Mouse (Mus musculus) liver, embryonic 16.5 days (tissue): ENCODE measurements around the gene Myh10. TPM values are rescaled to one million over a fixed set of nuclear protein-coding genes. Genes with fewer than 3 reads are reported as not detected.

ENCODE experiments used
- ATAC-seq: fragments of 200-750 bp; cut with Nextera tagmentation; 2 replicates; pipeline ENCODE4 v1.8.0; 2017; ENCODE audit warnings: low read depth, mild to moderate bottlenecking, moderate number of reproducible peaks, moderate library complexity
- H3K27ac ChIP-seq: fragments of 300-500 bp; sonication (generic); 2 replicates; pipeline ENCODE4 v1.5.1; 2014; ENCODE audit warnings: mild to moderate bottlenecking, low read length
- H3K27me3 ChIP-seq: fragments of 300-500 bp; sonication (generic); 2 replicates; pipeline ENCODE4 v1.6.1; 2014; ENCODE audit warnings: low read depth, low read length, mixed read lengths; ENCODE audit not compliant: control insufficient read depth, insufficient read depth
- H3K36me3 ChIP-seq: fragments of 300-500 bp; sonication (generic); 2 replicates; pipeline ENCODE4 v1.6.1; 2014; ENCODE audit warnings: mild to moderate bottlenecking; ENCODE audit not compliant: control insufficient read depth, insufficient read depth
- H3K4me1 ChIP-seq: fragments of 300-500 bp; sonication (generic); 2 replicates; pipeline ENCODE4 v1.6.1; 2014; ENCODE audit warnings: low read depth, low read length, mixed read lengths; ENCODE audit not compliant: control insufficient read depth
- H3K4me2 ChIP-seq: fragments of 300-500 bp; sonication (generic); 2 replicates; pipeline ENCODE4 v1.6.1; 2014; ENCODE audit warnings: low read depth, low read length, mixed read lengths
- H3K4me3 ChIP-seq: fragments of 300-500 bp; sonication (generic); 2 replicates; pipeline ENCODE4 v1.5.1; 2014; ENCODE audit warnings: low read depth, mild to moderate bottlenecking, low read length
- H3K9ac ChIP-seq: fragments of 300-500 bp; sonication (generic); 2 replicates; pipeline ENCODE4 v1.6.1; 2014; ENCODE audit warnings: low read depth, low read length
- H3K9me3 ChIP-seq: fragments of 300-500 bp; sonication (generic); replicated peaks from 2 replicates; pipeline ENCODE4 v1.6.1; 2016; ENCODE audit warnings: low read length; ENCODE audit not compliant: control insufficient read depth
- WGBS: fragments of 180-500 bp; shearing (Covaris S2); extraction: QIAGEN DNeasy Blood & Tissue Kit; methylation state at CpG from one replicate; pipeline ENCODE4 v1.1.7; 2014; ENCODE audit not compliant: insufficient replicate concordance; 5-methylcytosine and 5-hydroxymethylcytosine counted together
- polyA plus RNA-seq: library from polyadenylated mRNA; unstranded; fragments of >200 nt; fragmentation: Nextera tagmentation; extraction: Ambion mirVana; gene quantifications from 2 replicates; pipeline ENCODE4 v1.2.1, GENCODE M21; 2015

Myh10 gene
- polyA plus RNA-seq, 1 experiment from 2014 or later = 13.6 TPM

GRCm38 (mm10) chr11:68787222-68787621 is 95.9 kb downstream of the Myh10 start:
- Histone ChIP-seq H3K4me1 (no peaks in the 10 kb centered on the region), H3K27me3 (no peaks in the 10 kb centered on the region), H3K4me3 (no peak overlapping the region), H3K36me3 (peaks cover 3% of the 10 kb centered on the region; the same call in 1 of the 2 replicates), H3K9me3 (no peaks in the 10 kb centered on the region), H3K4me2 (no peak overlapping the region), H3K27ac (no peak overlapping the region), H3K9ac (no peak overlapping the region)
- WGBS = 82% methylated on average over 9 of the region's 9 CpGs
- ATAC-seq = no peak

GRCm38 (mm10) chr11:68790720-68791119 is 99.4 kb downstream of the Myh10 start:
- 85% methylated on average over 10 of the region's 10 CpGs for WGBS
- H3K9ac ChIP-seq = no peak overlapping the region
- no peaks in the 10 kb centered on the region for H3K4me1 ChIP-seq
- peaks cover 17% of the 10 kb centered on the region; the same call in 1 of the 2 replicates for H3K36me3 ChIP-seq
- no peaks in the 10 kb centered on the region for H3K27me3 ChIP-seq
- no peak for ATAC-seq
- no peaks in the 10 kb centered on the region for H3K9me3 ChIP-seq
- H3K4me2 ChIP-seq = no peak overlapping the region
- no peak overlapping the region for H3K4me3 ChIP-seq
- no peak overlapping the region for H3K27ac ChIP-seq

- ATAC-seq = peak; percentile 56; the same call in 1 of the 2 replicates
- Histone ChIP-seq H3K27me3 (no peaks in the 10 kb centered on the region), H3K9me3 (no peaks in the 10 kb centered on the region), H3K4me2 (no peak overlapping the region), H3K9ac (no peak overlapping the region), H3K27ac (no peak overlapping the region), H3K4me3 (no peak overlapping the region), H3K36me3 (peaks cover 22% of the 10 kb centered on the region; the same call in 1 of the 2 replicates), H3K4me1 (no peaks in the 10 kb centered on the region)
- whole genome bisulfite sequencing = 75% methylated on average over 9 of the region's 9 CpGs
Measured at GRCm38 (mm10) chr11:68791794-68792193, 100.4 kb downstream of the Myh10 start.

GRCm38 (mm10) chr11:68798258-68798657 is 106.9 kb downstream of the Myh10 start:
- peaks cover 37% of the 10 kb centered on the region for H3K36me3 ChIP-seq
- ATAC-seq = no peak
- 82% methylated on average over 10 of the region's 10 CpGs for WGBS

GRCm38 (mm10) chr11:68805148-68805547 is 113.8 kb downstream of the Myh10 start:
- H3K36me3 ChIP-seq = peaks cover 25% of the 10 kb centered on the region
- 51% methylated on average over 4 of the region's 4 CpGs for WGBS
- no peak for ATAC-seq

More at GRCm38 (mm10) chr11:68798258-68798657, 106.9 kb downstream of the Myh10 start:
- H3K9ac ChIP-seq = no peak overlapping the region
- no peaks in the 10 kb centered on the region for H3K27me3 ChIP-seq
- H3K4me3 ChIP-seq = no peak overlapping the region
- H3K4me2 ChIP-seq = no peak overlapping the region
- no peak overlapping the region for H3K27ac ChIP-seq
- H3K9me3 ChIP-seq = no peaks in the 10 kb centered on the region
- H3K4me1 ChIP-seq = no peaks in the 10 kb centered on the region

GRCm38 (mm10) chr11:68807787-68808186 is 116.4 kb downstream of the Myh10 start:
- no peak overlapping the region for H3K4me3 ChIP-seq
- H3K36me3 ChIP-seq = peaks cover 25% of the 10 kb centered on the region

More at GRCm38 (mm10) chr11:68805148-68805547, 113.8 kb downstream of the Myh10 start:
- Histone ChIP-seq H3K9me3 (no peaks in the 10 kb centered on the region), H3K4me3 (no peak overlapping the region), H3K27ac (no peak overlapping the region), H3K27me3 (no peaks in the 10 kb centered on the region), H3K4me1 (no peaks in the 10 kb centered on the region), H3K4me2 (no peak overlapping the region), H3K9ac (no peak overlapping the region)

GRCm38 (mm10) chr11:68811881-68812577 is 120.7 kb downstream of the Myh10 start:
- peaks cover 35% of the 10 kb centered on the region for H3K36me3 ChIP-seq
- WGBS = 77% methylated on average over 9 of the region's 9 CpGs
- no peak overlapping the region for H3K4me2 ChIP-seq
- no peaks in the 10 kb centered on the region for H3K4me1 ChIP-seq
- no peaks in the 10 kb centered on the region for H3K27me3 ChIP-seq
- no peaks in the 10 kb centered on the region for H3K9me3 ChIP-seq
- H3K27ac ChIP-seq = no peak overlapping the region
- no peak overlapping the region for H3K9ac ChIP-seq
- no peak overlapping the region for H3K4me3 ChIP-seq
- ATAC-seq = no peak

More at GRCm38 (mm10) chr11:68807787-68808186, 116.4 kb downstream of the Myh10 start:
- Histone ChIP-seq H3K27me3 (no peaks in the 10 kb centered on the region), H3K9me3 (no peaks in the 10 kb centered on the region), H3K4me1 (no peaks in the 10 kb centered on the region), H3K4me2 (no peak overlapping the region), H3K27ac (no peak overlapping the region), H3K9ac (no peak overlapping the region)
- peak; percentile 21; the same call in 1 of the 2 replicates for ATAC-seq
- 29% methylated on average over 6 of the region's 6 CpGs for WGBS

- ATAC-seq = no peak
- H3K4me3 ChIP-seq = no peak overlapping the region
- 80% methylated on average over 8 of the region's 8 CpGs for WGBS
Measured at GRCm38 (mm10) chr11:68818416-68818815, 127.1 kb downstream of the Myh10 start.

GRCm38 (mm10) chr11:68819226-68819805 is 128.0 kb downstream of the Myh10 start:
- 88% methylated on average over 14 of the region's 14 CpGs for WGBS
- Histone ChIP-seq H3K27me3 (no peaks in the 10 kb centered on the region), H3K36me3 (peaks cover 27% of the 10 kb centered on the region), H3K4me2 (no peak overlapping the region), H3K9me3 (no peaks in the 10 kb centered on the region), H3K4me3 (no peak overlapping the region), H3K27ac (no peak overlapping the region), H3K4me1 (no peaks in the 10 kb centered on the region), H3K9ac (no peak overlapping the region)
- no peak for ATAC-seq

More at GRCm38 (mm10) chr11:68818416-68818815, 127.1 kb downstream of the Myh10 start:
- Histone ChIP-seq H3K27ac (no peak overlapping the region), H3K9ac (no peak overlapping the region), H3K27me3 (no peaks in the 10 kb centered on the region), H3K9me3 (no peaks in the 10 kb centered on the region), H3K4me1 (no peaks in the 10 kb centered on the region), H3K36me3 (peaks cover 29% of the 10 kb centered on the region), H3K4me2 (no peak overlapping the region)
